Mouse (Mus musculus) intestine, embryonic 14.5 days (tissue): Measurements from ENCODE around the gene Ntm. TPM values are rescaled to one million over a fixed set of nuclear protein-coding genes. Genes with fewer than 3 reads are reported as not detected.

Source experiments
- ATAC-seq: fragments of 200-750 bp; cut with Nextera tagmentation; replicated peaks from 2 replicates; pipeline ENCODE4 v1.8.0; 2017; ENCODE audit warnings: low read depth, moderate number of reproducible peaks, moderate TSS enrichment, moderate library complexity; ENCODE audit not compliant: low FRiP score, low TSS enrichment
- DNase-seq: peaks from one replicate; pipeline ENCODE4 v3.0.0-alpha.2; 2018; ENCODE audit warnings: low spot score
- H3K27ac ChIP-seq: fragments of 300-500 bp; sonication (generic); 2 replicates; pipeline ENCODE4 v1.5.1; 2014; ENCODE audit warnings: low read depth, mild to moderate bottlenecking, control low read depth
- H3K27me3 ChIP-seq: fragments of 300-500 bp; sonication (generic); replicated peaks from 2 replicates; pipeline ENCODE4 v1.6.1; 2014; ENCODE audit warnings: low read length, control low read depth; ENCODE audit not compliant: control insufficient read depth, insufficient read depth
- H3K36me3 ChIP-seq: fragments of 300-500 bp; sonication (generic); 2 replicates; pipeline ENCODE4 v1.6.1; 2014; ENCODE audit warnings: low read length, control low read depth; ENCODE audit not compliant: control insufficient read depth, insufficient read depth
- H3K4me1 ChIP-seq: fragments of 300-500 bp; sonication (generic); replicated peaks from 2 replicates; pipeline ENCODE4 v1.6.1; 2014; ENCODE audit warnings: low read length, control low read depth, mixed read lengths; ENCODE audit not compliant: control insufficient read depth, insufficient read depth
- H3K4me2 ChIP-seq: fragments of 300-500 bp; sonication (generic); 2 replicates; pipeline ENCODE4 v1.6.1; 2014; ENCODE audit warnings: low read length
- H3K4me3 ChIP-seq: fragments of 300-500 bp; sonication (generic); 2 replicates; pipeline ENCODE4 v1.5.1; 2014; ENCODE audit warnings: low read depth, low read length, control low read depth, mixed read lengths
- H3K9ac ChIP-seq: fragments of 300-500 bp; sonication (generic); 2 replicates; pipeline ENCODE4 v1.6.1; 2014; ENCODE audit warnings: mild to moderate bottlenecking, low read length
- H3K9me3 ChIP-seq: fragments of 300-500 bp; sonication (generic); 2 replicates; pipeline ENCODE4 v1.6.1; 2016; ENCODE audit warnings: low read length, control low read depth; ENCODE audit not compliant: control insufficient read depth
- WGBS: fragments of 180-500 bp; shearing (Covaris S2); extraction: QIAGEN DNeasy Blood & Tissue Kit; methylation state at CpG from one replicate; pipeline ENCODE4 v1.1.7; 2014; 5-methylcytosine and 5-hydroxymethylcytosine counted together
- polyA plus RNA-seq: library from polyadenylated mRNA; unstranded; fragments of >200 nt; fragmentation: Nextera tagmentation; extraction: Ambion mirVana; gene quantifications from 2 replicates; pipeline ENCODE4 v1.2.1, GENCODE M21; 2014

Gene Ntm
- polyA plus RNA-seq, 1 experiment from 2014 or later, result 11.6 TPM

- H3K27me3 ChIP-seq, result no peaks in the 10 kb centered on the region
- DNase-seq (no peak), ATAC-seq (no peak)
- no peak overlapping the region for H3K4me3 ChIP-seq
- H3K4me2 ChIP-seq, result no peak overlapping the region
- H3K9ac ChIP-seq, result no peak overlapping the region
- no peaks in the 10 kb centered on the region for H3K4me1 ChIP-seq
- no peaks in the 10 kb centered on the region for H3K36me3 ChIP-seq
- no peak overlapping the region for H3K27ac ChIP-seq
- WGBS, result 67% methylated on average over 6 of the region's 6 CpGs
- H3K9me3 ChIP-seq, result no peaks in the 10 kb centered on the region
Measured at GRCm38 (mm10) chr9:29531147-29531917, 431.6 kb downstream of the Ntm start.

- ATAC-seq (no peak), DNase-seq (no peak)
- Histone ChIP-seq H3K9ac (no peak overlapping the region), H3K27ac (no peak overlapping the region), H3K9me3 (no peaks in the 10 kb centered on the region), H3K36me3 (no peaks in the 10 kb centered on the region), H3K4me2 (no peak overlapping the region), H3K4me3 (no peak overlapping the region), H3K27me3 (no peaks in the 10 kb centered on the region), H3K4me1 (no peaks in the 10 kb centered on the region)
- 70% methylated on average over 1 of the region's 1 CpGs for WGBS
Measured at GRCm38 (mm10) chr9:29524109-29524508, 438.8 kb downstream of the Ntm start.

- Histone ChIP-seq H3K36me3 (no peaks in the 10 kb centered on the region), H3K9ac (no peak overlapping the region), H3K4me1 (no peaks in the 10 kb centered on the region), H3K9me3 (no peaks in the 10 kb centered on the region), H3K4me3 (no peak overlapping the region), H3K27ac (no peak overlapping the region), H3K4me2 (no peak overlapping the region), H3K27me3 (no peaks in the 10 kb centered on the region)
- no peak for DNase-seq
- ATAC-seq, result no peak
- 41% methylated on average over 3 of the region's 3 CpGs for WGBS
Measured at GRCm38 (mm10) chr9:29523221-29523620, 439.7 kb downstream of the Ntm start.

- no peaks in the 10 kb centered on the region for H3K27me3 ChIP-seq
- no peak overlapping the region for H3K4me3 ChIP-seq
- H3K4me1 ChIP-seq, result no peaks in the 10 kb centered on the region
- H3K4me2 ChIP-seq, result no peak overlapping the region
- H3K36me3 ChIP-seq, result no peaks in the 10 kb centered on the region
- 74% methylated on average over 2 of the region's 2 CpGs for WGBS
- no peak for DNase-seq
- ATAC-seq, result no peak
- H3K27ac ChIP-seq, result no peak overlapping the region
- H3K9me3 ChIP-seq, result no peaks in the 10 kb centered on the region
- no peak overlapping the region for H3K9ac ChIP-seq
Measured at GRCm38 (mm10) chr9:29519181-29519580, 443.8 kb downstream of the Ntm start.

GRCm38 (mm10) chr9:29516688-29517087 lies 446.3 kb downstream of the Ntm start:
- no peaks in the 10 kb centered on the region for H3K27me3 ChIP-seq
- H3K4me3 ChIP-seq, result no peak overlapping the region
- H3K4me2 ChIP-seq, result no peak overlapping the region
- no peaks in the 10 kb centered on the region for H3K36me3 ChIP-seq
- no peak overlapping the region for H3K27ac ChIP-seq
- no peaks in the 10 kb centered on the region for H3K9me3 ChIP-seq
- DNase-seq (no peak), ATAC-seq (no peak)
- WGBS, result 49% methylated on average over 2 of the region's 2 CpGs
- no peak overlapping the region for H3K9ac ChIP-seq
- no peaks in the 10 kb centered on the region for H3K4me1 ChIP-seq

GRCm38 (mm10) chr9:29514588-29515356 lies 448.2 kb downstream of the Ntm start:
- H3K27ac ChIP-seq, result no peak overlapping the region
- H3K4me2 ChIP-seq, result no peak overlapping the region
- no peak overlapping the region for H3K9ac ChIP-seq
- DNase-seq, result no peak
- 86% methylated on average over 17 of the region's 17 CpGs for WGBS
- H3K4me1 ChIP-seq, result no peaks in the 10 kb centered on the region
- no peak for ATAC-seq
- no peaks in the 10 kb centered on the region for H3K9me3 ChIP-seq
- H3K36me3 ChIP-seq, result no peaks in the 10 kb centered on the region
- H3K27me3 ChIP-seq, result no peaks in the 10 kb centered on the region
- no peak overlapping the region for H3K4me3 ChIP-seq

GRCm38 (mm10) chr9:29496002-29496401 lies 466.9 kb downstream of the Ntm start:
- DNase-seq (no peak), ATAC-seq (no peak)
- Histone ChIP-seq H3K4me1 (no peaks in the 10 kb centered on the region), H3K4me3 (no peak overlapping the region), H3K27me3 (no peaks in the 10 kb centered on the region), H3K9me3 (no peaks in the 10 kb centered on the region), H3K4me2 (no peak overlapping the region), H3K36me3 (no peaks in the 10 kb centered on the region), H3K9ac (no peak overlapping the region), H3K27ac (no peak overlapping the region)
- WGBS, result 44% methylated on average over 2 of the region's 2 CpGs

GRCm38 (mm10) chr9:29482272-29482671 lies 480.7 kb downstream of the Ntm start:
- no peaks in the 10 kb centered on the region for H3K27me3 ChIP-seq
- ATAC-seq, result no peak
- DNase-seq, result no peak
- no peaks in the 10 kb centered on the region for H3K36me3 ChIP-seq
- H3K27ac ChIP-seq, result no peak overlapping the region
- H3K4me1 ChIP-seq, result no peaks in the 10 kb centered on the region
- no peak overlapping the region for H3K4me3 ChIP-seq
- H3K9ac ChIP-seq, result no peak overlapping the region
- H3K9me3 ChIP-seq, result no peaks in the 10 kb centered on the region
- 91% methylated on average over 2 of the region's 2 CpGs for WGBS
- H3K4me2 ChIP-seq, result no peak overlapping the region
